Mouse (Mus musculus): Measurements from ENCODE around the gene Gstp2. TPM values are rescaled to one million over a fixed set of nuclear protein-coding genes. Genes with fewer than 3 reads are reported as not detected.

Gene Gstp2
- polyA plus RNA-seq, 1 experiment from 2014 or later, result 2.6 TPM

GRCm38 (mm10) chr19:4032668-4033067, 13.2 kb downstream of the Gstp2 start:
- ATAC-seq, result no peak
- no peak overlapping the region for H3K27ac ChIP-seq (ENCODE audit: low read depth, low read length)
- H3K4me1 ChIP-seq (ENCODE audit: control insufficient read depth, insufficient read depth, low read depth, low read length), result peaks cover 7% of the 10 kb centered on the region
- no peaks in the 10 kb centered on the region for H3K27me3 ChIP-seq (replicated peaks; ENCODE audit: control insufficient read depth, insufficient read depth, low read length)
- 67% methylated on average over 7 of the region's 7 CpGs for WGBS
- H3K9ac ChIP-seq (ENCODE audit: low read depth, low read length), result no peak overlapping the region
- no peak overlapping the region for H3K4me2 ChIP-seq (ENCODE audit: low read length)
- no peak overlapping the region for H3K4me3 ChIP-seq (ENCODE audit: low read length)
- H3K36me3 ChIP-seq (ENCODE audit: control insufficient read depth, insufficient read depth, low read length), result no peaks in the 10 kb centered on the region
- H3K9me3 ChIP-seq (ENCODE audit: control insufficient read depth, low read length), result no peaks in the 10 kb centered on the region

GRCm38 (mm10) chr19:4027576-4027975, 18.2 kb downstream of the Gstp2 start:
- no peak overlapping the region for H3K27ac ChIP-seq (ENCODE audit: low read depth, low read length)
- H3K4me3 ChIP-seq (ENCODE audit: low read length), result no peak overlapping the region
- no peaks in the 10 kb centered on the region for H3K27me3 ChIP-seq (replicated peaks; ENCODE audit: control insufficient read depth, insufficient read depth, low read length)
- no peak overlapping the region for H3K9ac ChIP-seq (ENCODE audit: low read depth, low read length)
- H3K4me1 ChIP-seq (ENCODE audit: control insufficient read depth, insufficient read depth, low read depth, low read length), result no peaks in the 10 kb centered on the region
- no peak for ATAC-seq
- no peak overlapping the region for H3K4me2 ChIP-seq (ENCODE audit: low read length)
- H3K9me3 ChIP-seq (ENCODE audit: control insufficient read depth, low read length), result peaks cover 2% of the 10 kb centered on the region; the same call in 1 of the 2 replicates
- no peaks in the 10 kb centered on the region for H3K36me3 ChIP-seq (ENCODE audit: control insufficient read depth, insufficient read depth, low read length)

- no peak overlapping the region for H3K9ac ChIP-seq (ENCODE audit: low read depth, low read length)
- ATAC-seq, result no peak
- H3K9me3 ChIP-seq (ENCODE audit: control insufficient read depth, low read length), result peaks cover 2% of the 10 kb centered on the region; the same call in 1 of the 2 replicates
- H3K4me2 ChIP-seq (ENCODE audit: low read length), result no peak overlapping the region
- WGBS, result 88% methylated on average over 7 of the region's 7 CpGs
- no peak overlapping the region for H3K4me3 ChIP-seq (ENCODE audit: low read length)
- H3K27ac ChIP-seq (ENCODE audit: low read depth, low read length), result no peak overlapping the region
- no peaks in the 10 kb centered on the region for H3K27me3 ChIP-seq (replicated peaks; ENCODE audit: control insufficient read depth, insufficient read depth, low read length)
- H3K4me1 ChIP-seq (ENCODE audit: control insufficient read depth, insufficient read depth, low read depth, low read length), result no peaks in the 10 kb centered on the region
- no peaks in the 10 kb centered on the region for H3K36me3 ChIP-seq (ENCODE audit: control insufficient read depth, insufficient read depth, low read length)
These were observed 22.6 kb downstream of the Gstp2 start for GRCm38 (mm10) chr19:4023185-4023584.

GRCm38 (mm10) chr19:4018743-4019583, 26.9 kb downstream of the Gstp2 start:
- Histone ChIP-seq H3K27ac (ENCODE audit: low read depth, low read length) (no peak overlapping the region), H3K4me1 (ENCODE audit: control insufficient read depth, insufficient read depth, low read depth, low read length) (no peaks in the 10 kb centered on the region), H3K4me3 (ENCODE audit: low read length) (no peak overlapping the region), H3K9me3 (ENCODE audit: control insufficient read depth, low read length) (no peaks in the 10 kb centered on the region), H3K9ac (ENCODE audit: low read depth, low read length) (no peak overlapping the region; the same call in 1 of the 2 replicates), H3K27me3 (replicated peaks; ENCODE audit: control insufficient read depth, insufficient read depth, low read length) (no peaks in the 10 kb centered on the region), H3K36me3 (ENCODE audit: control insufficient read depth, insufficient read depth, low read length) (no peaks in the 10 kb centered on the region), H3K4me2 (ENCODE audit: low read length) (no peak overlapping the region)
- 23% methylated on average over 18 of the region's 18 CpGs for WGBS
- ATAC-seq, result peak; percentile 92

- Histone ChIP-seq H3K4me3 (ENCODE audit: low read length) (no peak overlapping the region), H3K27ac (ENCODE audit: low read depth, low read length) (no peak overlapping the region), H3K9me3 (ENCODE audit: control insufficient read depth, low read length) (no peaks in the 10 kb centered on the region), H3K4me2 (ENCODE audit: low read length) (no peak overlapping the region), H3K4me1 (ENCODE audit: control insufficient read depth, insufficient read depth, low read depth, low read length) (no peaks in the 10 kb centered on the region; the same call in 1 of the 2 replicates), H3K9ac (ENCODE audit: low read depth, low read length) (no peak overlapping the region), H3K36me3 (ENCODE audit: control insufficient read depth, insufficient read depth, low read length) (no peaks in the 10 kb centered on the region), H3K27me3 (replicated peaks; ENCODE audit: control insufficient read depth, insufficient read depth, low read length) (no peaks in the 10 kb centered on the region)
- ATAC-seq, result no peak
- WGBS, result 74% methylated on average over 10 of the region's 10 CpGs
These were observed 27.8 kb downstream of the Gstp2 start for GRCm38 (mm10) chr19:4017921-4018587.

GRCm38 (mm10) chr19:4015635-4016034, 30.2 kb downstream of the Gstp2 start:
- H3K27ac ChIP-seq (ENCODE audit: low read depth, low read length), result no peak overlapping the region
- no peaks in the 10 kb centered on the region for H3K9me3 ChIP-seq (ENCODE audit: control insufficient read depth, low read length)
- no peaks in the 10 kb centered on the region for H3K36me3 ChIP-seq (ENCODE audit: control insufficient read depth, insufficient read depth, low read length)
- H3K4me1 ChIP-seq (ENCODE audit: control insufficient read depth, insufficient read depth, low read depth, low read length), result peaks cover 12% of the 10 kb centered on the region
- H3K27me3 ChIP-seq (replicated peaks; ENCODE audit: control insufficient read depth, insufficient read depth, low read length), result no peaks in the 10 kb centered on the region
- no peak overlapping the region for H3K9ac ChIP-seq (ENCODE audit: low read depth, low read length)
- no peak overlapping the region for H3K4me2 ChIP-seq (ENCODE audit: low read length)
- ATAC-seq, result no peak
- H3K4me3 ChIP-seq (ENCODE audit: low read length), result no peak overlapping the region
- 63% methylated on average over 5 of the region's 5 CpGs for WGBS

GRCm38 (mm10) chr19:4014802-4015201, 31.0 kb downstream of the Gstp2 start:
- ATAC-seq, result no peak
- Histone ChIP-seq H3K9ac (ENCODE audit: low read depth, low read length) (no peak overlapping the region), H3K27ac (ENCODE audit: low read depth, low read length) (no peak overlapping the region)

GRCm38 (mm10) chr19:4013066-4013465, 32.8 kb downstream of the Gstp2 start:
- Histone ChIP-seq H3K9me3 (ENCODE audit: control insufficient read depth, low read length) (no peaks in the 10 kb centered on the region), H3K4me3 (ENCODE audit: low read length) (peak overlapping the region; percentile 58), H3K27me3 (replicated peaks; ENCODE audit: control insufficient read depth, insufficient read depth, low read length) (no peaks in the 10 kb centered on the region), H3K4me2 (ENCODE audit: low read length) (peak overlapping the region; percentile 59), H3K36me3 (ENCODE audit: control insufficient read depth, insufficient read depth, low read length) (peaks cover 6% of the 10 kb centered on the region), H3K9ac (ENCODE audit: low read depth, low read length) (peak overlapping the region; percentile 47), H3K4me1 (ENCODE audit: control insufficient read depth, insufficient read depth, low read depth, low read length) (peaks cover 12% of the 10 kb centered on the region), H3K27ac (ENCODE audit: low read depth, low read length) (no peak overlapping the region)
- WGBS, result 21% methylated on average over 9 of the region's 9 CpGs
- ATAC-seq, result no peak

More at GRCm38 (mm10) chr19:4014802-4015201, 31.0 kb downstream of the Gstp2 start:
- H3K4me2 ChIP-seq (ENCODE audit: low read length), result no peak overlapping the region
- no peaks in the 10 kb centered on the region for H3K27me3 ChIP-seq (replicated peaks; ENCODE audit: control insufficient read depth, insufficient read depth, low read length)
- H3K36me3 ChIP-seq (ENCODE audit: control insufficient read depth, insufficient read depth, low read length), result no peaks in the 10 kb centered on the region
- H3K4me3 ChIP-seq (ENCODE audit: low read length), result no peak overlapping the region
- peaks cover 12% of the 10 kb centered on the region for H3K4me1 ChIP-seq (ENCODE audit: control insufficient read depth, insufficient read depth, low read depth, low read length)
- no peaks in the 10 kb centered on the region for H3K9me3 ChIP-seq (ENCODE audit: control insufficient read depth, low read length)

GRCm38 (mm10) chr19:4012432-4013022, 33.3 kb downstream of the Gstp2 start, which contains the start of gene Ndufv1:
Gene Ndufv1 (minus strand): TSS chr19:4012806.
- H3K4me3 ChIP-seq (ENCODE audit: low read length), result peak within 1 kb of the TSS; percentile 58
- H3K27ac ChIP-seq (ENCODE audit: low read depth, low read length), result peak within 1 kb of the TSS; percentile 75
- H3K27me3 ChIP-seq (replicated peaks; ENCODE audit: control insufficient read depth, insufficient read depth, low read length), result no peaks in the 10 kb centered on the region
- no peaks in the 10 kb centered on the region for H3K9me3 ChIP-seq (ENCODE audit: control insufficient read depth, low read length)
- H3K36me3 ChIP-seq (ENCODE audit: control insufficient read depth, insufficient read depth, low read length), result peaks cover 9% of the 10 kb centered on the region
- peak within 1 kb of the TSS; percentile 74 for H3K9ac ChIP-seq (ENCODE audit: low read depth, low read length)
- peaks cover 12% of the 10 kb centered on the region for H3K4me1 ChIP-seq (ENCODE audit: control insufficient read depth, insufficient read depth, low read depth, low read length)
- H3K4me2 ChIP-seq (ENCODE audit: low read length), result peak within 1 kb of the TSS; percentile 59
- ATAC-seq, result peak; percentile 99
- WGBS, result under 1% methylated on average over 45 of the region's 45 CpGs
